Mouse (Mus musculus) embryo, embryonic 11 days (tissue): ENCODE data around the gene Klk7.

Source experiments
- DNase-seq: peaks from one replicate; pipeline ENCODE4 v3.0.0-alpha.2; 2015

Klk7 gene

DNA sequence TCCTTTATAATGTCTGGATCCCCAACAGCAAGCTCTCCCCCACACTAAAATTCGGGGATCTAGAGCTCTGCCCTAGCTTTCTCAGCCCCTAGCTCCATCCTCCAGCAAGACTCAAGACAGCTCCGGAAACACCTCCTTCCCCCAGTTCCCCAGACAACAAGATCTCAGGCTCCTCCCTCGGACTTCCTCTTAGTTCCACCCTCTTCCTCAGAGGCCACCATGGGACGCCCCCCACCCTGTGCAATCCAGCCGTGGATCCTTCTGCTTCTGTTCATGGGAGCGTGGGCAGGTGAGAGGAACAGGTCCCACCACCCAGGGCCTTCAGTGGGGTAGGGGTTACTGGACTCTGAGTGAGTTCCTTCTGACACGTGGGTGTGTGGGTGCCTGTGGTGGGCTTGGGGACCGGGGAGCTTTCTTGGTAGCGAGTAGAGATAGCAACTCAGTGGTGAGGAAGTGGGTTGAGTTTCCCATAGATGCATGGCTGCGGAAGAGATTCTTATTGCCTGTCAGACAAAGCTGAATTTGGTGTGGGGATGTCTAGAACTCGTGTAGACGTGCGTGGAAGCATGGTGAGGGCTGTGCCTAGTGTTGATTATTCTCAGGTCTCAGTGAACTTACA lies 13.1 kb upstream of the Klk7 start:
- peak; percentile 21 for DNase-seq

DNA sequence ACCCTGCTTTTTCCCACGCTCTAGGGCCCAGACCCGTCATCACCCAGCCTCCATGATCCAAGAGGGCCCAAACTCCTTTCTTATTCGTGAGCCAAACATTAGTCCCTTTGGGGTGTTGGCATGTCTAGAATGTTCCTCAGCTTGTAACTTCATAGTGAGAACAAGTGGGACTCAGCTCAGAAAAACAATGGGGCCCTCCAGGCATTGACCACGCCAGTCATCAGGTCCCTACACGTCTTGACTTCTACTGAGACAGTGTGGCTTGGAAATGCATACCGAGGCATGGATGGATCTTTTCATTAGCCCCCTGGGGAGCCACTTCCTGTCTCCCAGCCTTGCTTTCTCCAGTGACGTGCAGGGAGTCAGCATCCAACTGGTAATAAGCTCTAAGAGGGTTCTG lies 11.2 kb upstream of the Klk7 start:
- no peak for DNase-seq

DNA sequence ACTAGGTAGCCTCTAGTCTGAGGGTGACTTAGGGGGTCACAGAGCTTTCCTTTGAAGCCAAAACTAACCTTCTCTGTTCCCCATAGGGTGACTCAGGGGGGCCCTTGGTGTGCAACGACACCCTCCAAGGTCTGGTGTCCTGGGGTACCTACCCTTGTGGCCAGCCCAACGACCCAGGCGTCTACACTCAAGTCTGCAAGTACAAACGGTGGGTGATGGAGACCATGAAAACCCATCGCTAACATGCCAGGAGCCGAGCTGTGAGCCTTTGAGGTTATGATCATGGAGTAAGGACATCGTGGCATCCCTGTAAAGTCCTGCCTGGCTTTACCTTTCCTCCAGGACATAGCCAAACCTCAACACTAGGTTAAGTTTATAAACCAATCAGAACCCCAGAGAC lies 4.1 kb downstream of the Klk7 start:
- DNase-seq, result no peak

DNA sequence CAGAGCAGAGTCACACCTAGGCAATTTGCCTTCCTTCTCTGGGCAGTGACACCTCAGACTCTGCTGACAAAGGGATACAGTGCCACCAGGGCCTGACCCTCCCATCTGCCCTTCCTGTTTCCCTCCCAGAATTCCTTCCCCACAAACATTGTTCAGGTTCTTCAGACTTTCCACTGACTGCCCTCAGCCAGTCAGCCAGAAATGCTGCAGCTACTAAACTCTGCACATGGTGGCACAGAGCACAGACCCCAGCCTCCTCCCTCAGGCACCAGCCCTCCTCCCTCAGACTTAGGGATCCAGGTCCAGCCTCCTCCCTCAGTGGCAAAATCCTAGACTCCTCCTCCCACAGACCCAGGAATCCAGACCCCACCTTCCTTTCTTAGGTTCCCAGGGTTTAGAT lies 5.7 kb downstream of the Klk7 start:
- no peak for DNase-seq

DNA sequence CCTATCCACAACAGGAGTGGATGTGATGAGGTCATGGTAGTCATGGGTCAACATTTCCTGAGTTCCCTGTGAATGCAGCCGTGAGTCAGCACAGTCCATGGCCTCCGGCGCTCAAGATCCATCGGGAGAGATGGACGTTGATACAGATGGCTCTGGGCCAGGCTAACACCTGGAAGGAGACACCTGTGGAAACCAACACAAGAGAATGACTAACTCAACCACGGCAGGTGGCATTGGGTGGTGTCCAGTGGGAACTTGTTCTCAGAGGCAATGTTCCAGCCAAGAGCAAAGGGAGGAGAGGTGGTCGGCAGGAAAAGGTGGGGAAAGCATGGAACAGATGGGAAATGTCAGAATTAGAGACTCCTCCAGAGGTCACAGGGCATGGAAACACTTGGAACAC lies 10.5 kb downstream of the Klk7 start:
- DNase-seq, result no peak

DNA sequence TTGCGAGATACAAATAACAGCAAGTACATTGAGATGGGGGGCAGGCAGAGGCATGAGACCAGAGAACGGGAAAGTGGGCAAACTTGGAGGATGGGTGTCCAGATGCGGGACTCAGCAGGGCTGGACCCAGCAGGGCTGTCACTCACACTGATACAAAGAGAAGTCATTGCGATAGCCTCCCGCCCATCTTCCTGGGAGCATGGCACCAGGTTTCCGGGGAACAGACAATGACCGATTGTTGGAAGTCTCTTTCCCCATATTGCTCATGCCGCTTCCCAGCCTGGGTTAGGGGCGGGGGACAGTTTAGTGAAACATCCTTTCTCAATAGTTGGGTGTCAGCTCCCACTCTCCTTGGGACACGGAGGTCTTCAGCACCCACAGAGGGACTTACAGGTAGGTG lies 13.1 kb downstream of the Klk7 start, which contains the start of gene Klk6:
Gene Klk6, plus strand, starts transcription at position 301 of the 400 bp plus-strand sequence.
- DNase-seq, result no peak

DNA sequence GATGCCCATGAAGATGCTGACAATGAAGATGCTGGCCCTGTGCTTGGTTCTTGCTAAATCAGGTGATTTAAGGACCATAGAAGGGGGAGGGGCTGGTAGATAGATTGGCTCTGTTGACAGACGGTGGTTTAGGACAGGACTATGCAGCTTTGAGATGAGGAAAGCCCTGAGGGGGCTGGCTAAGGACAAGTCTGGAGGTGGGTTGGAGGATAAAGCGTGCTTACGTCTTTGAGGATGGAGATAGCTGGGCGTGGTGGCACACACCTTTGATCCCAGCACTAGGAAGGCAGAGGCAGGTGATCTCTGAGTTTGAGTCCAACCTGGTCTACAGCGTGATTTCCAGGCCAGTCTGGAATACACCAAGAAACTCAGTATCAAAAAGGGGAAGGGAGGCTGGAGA lies 15.0 kb downstream of the Klk7 start:
- no peak for DNase-seq

DNA sequence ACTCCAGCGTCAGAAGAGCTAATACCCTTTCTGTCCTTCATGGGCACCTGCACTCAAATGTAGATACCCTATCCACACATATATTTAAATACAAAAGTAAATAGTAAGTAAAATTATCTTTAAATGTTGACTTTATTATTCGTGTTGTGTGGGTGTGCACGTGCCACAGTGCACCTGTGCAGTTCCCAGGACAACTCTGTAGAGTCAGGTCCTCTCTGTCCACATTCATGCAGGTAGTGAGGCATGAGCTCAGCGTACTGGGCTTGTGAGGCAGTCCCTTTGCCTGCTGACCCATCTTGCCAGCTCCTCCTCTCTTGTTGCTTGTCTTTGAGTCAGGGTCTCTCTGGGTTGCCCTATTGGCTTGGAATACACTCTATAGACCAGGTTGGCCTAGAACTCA lies 16.6 kb downstream of the Klk7 start:
- DNase-seq, result no peak

DNA sequence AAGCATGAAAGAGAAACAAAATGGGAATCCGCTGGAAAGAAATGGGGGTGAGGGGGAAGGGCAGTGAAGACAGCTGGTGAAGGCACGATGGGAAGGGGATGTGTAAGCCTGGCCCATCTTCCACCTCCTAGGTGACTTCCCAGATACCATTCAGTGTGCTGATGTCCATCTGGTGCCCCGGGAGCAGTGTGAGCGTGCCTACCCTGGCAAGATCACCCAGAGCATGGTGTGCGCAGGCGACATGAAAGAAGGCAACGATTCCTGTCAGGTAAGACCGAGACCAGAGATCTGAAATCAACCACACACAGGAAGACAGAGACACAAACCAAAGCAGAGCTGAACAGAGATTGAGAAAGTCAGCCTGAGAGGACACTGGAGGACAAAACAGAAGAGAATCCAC lies 17.9 kb downstream of the Klk7 start:
- DNase-seq, result no peak

DNA sequence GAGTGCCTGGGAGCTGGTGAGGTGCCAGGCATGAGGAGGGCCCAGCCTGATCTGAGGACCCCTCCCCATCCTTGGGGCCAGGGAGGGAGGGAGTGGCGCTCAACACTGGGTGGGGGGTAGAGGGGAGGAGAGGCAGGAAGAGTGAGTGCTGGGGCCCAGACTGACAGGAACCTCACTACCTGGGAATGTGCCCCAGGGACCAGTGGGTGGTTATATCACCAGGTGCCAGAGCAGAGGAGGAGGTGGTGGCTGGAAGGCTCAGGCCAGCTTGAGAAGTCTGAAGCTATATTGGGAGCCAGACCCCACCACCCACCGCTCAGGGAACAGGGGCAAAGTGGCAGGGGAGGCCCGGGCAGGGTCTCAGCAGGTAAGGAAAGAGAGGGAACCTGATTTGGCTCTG lies 30.6 kb downstream of the Klk7 start, which contains the start of gene Klk5:
Gene Klk5, plus strand, starts transcription at position 271 of the 400 bp plus-strand sequence.
- no peak for DNase-seq

DNA sequence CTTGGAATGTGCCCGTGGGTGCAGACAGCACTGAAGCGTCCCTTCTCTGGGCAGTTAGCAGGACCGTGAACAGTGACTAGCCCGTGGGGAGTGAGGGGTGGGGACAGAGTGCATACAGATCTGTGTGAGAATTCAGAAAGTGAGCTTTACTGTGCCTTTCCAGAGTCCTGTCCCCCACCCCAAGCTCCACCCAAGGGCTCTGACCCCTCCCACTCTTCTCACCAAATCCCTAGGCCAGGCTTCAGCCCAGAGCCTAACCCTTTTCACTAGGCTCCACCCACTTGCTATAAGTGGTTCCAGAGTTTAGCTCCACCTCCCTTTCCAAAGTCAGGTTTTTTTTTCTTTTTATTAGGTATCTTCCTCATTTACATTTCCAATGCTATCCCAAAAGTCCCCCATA lies 32.7 kb downstream of the Klk7 start:
- no peak for DNase-seq

DNA sequence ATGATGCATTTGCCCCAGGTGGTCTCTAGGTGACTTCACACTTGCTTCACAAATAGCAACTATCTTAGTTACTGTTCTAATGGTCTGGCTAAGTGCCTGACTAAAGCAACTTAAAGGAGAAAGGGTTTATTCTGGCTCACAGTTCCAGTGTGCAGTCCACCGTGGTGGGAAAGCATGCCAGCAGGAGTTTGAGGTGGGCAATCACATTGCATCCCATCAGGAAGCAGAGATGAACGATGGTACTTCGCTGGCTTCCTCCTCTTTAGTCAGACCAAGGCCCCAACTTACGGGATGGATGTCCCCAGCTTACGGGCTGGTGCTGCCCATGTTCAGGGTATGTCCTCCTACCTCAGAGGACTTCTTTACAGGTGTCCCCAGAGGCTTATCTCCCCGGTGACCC lies 40.5 kb downstream of the Klk7 start:
- no peak for DNase-seq

DNA sequence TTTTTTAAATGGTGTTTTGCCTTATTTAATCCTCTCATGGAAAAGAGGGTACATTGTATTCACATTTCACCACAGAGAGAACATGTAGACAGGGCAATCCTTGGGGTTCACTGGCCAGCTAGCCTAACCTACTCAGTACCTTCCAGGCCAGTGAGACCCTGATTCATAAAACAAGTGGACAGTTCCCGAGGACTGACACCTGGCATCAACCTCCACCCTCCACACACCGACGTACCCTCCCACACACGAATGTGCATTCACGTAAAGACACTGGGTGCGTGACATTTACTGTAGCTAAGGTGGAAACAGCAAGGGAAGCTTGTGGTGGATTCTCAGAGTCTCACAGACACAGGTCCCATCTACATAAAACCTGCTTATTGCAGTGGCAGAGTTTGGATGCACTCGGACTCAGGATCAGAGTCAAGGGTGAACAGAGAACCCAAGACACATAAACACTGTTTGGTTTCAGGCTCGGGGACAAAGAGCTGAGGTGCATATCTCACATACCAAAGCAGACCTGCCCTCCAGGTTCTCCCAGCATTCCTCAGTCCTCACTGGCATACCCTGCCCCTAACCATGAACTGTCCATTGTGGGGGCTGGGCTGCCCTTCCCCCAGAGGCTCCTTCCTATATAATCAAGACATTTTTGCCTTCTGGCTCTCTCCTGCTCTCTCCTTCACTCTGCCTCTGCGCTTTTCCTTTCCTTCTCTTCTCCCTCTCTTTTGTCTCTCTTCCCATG lies 43.7 kb downstream of the Klk7 start:
- no peak for DNase-seq

DNA sequence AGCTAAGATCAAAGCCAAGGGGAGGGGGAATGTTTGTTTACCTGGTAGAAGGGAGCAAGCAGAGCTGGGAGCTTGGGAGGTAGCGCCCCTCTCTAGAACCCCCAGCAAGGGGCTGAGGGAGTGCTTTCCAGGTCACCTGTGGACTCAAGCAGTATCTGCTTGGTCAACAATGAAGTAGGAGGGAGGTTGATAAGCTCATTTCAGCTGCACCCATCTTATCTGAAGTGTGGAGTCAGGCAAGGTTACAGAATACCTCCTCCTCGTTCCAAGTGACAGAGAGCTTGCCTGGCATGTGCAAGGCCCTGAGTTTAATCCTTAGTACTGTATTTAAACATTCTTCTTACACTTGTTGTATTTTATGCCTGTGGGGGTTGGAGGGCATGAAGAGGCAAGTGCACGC lies 44.6 kb downstream of the Klk7 start:
- DNase-seq, result no peak

DNA sequence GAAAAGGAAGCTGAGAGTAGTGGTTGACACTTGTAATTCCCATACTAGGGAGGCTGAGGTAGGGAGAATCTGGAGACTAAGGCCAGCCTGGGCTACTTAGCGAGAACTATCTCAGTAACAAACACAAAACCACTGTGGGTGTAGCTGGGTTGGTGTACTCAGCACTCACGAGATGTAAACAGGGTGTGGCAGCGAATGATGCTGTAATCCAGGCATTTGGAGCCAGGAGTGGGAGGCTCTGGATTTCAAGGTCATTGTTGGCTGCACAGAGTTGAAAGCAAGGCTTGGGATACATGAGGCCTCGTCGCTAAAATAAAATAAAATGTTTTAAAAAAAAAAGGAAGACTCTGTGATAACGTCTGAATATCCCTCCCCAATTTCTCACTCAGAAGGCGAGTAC lies 45.2 kb downstream of the Klk7 start:
- DNase-seq, result no peak

DNA sequence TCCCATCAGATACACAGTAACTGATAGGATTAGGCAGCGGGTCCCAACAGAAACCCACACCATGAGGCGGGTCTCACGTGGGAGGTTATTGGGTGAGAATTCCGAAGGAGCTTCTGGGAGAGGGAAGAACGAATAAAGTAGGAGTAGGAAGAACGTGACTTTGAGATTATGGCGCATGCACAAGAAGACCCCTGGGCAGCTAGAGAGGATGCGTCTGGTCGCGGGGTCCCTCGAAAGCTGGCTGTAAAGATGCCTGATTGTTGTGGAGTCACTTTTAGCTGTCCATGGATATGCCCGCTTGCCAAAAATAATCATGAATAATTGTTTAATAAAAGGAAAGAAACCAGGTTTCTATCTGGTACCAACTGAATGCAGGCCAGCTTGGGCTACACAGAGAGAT lies 46.4 kb downstream of the Klk7 start:
- no peak for DNase-seq

DNA sequence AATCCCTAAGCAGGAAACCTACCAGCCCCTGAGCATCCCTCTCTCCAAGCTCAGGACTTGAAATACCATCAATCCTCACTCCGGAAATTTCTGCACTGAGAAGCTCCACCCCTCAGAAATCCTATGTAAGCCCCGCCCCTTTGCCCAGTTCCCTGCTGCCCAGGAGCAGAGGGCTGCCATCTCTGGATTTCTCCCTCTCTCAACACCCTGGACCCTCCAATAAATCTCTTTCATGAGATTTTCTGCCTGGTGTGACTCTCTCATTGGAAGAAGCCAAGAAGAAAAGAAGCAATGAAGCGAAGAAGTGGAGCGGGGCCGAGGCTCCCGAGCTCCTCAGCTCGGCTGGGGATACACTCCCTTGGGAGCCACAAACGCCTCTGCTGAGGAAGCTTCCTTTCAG lies 49.3 kb downstream of the Klk7 start:
- DNase-seq, result no peak
